Mouse (Mus musculus): ENCODE measurements around the gene Itpr1.

- TF ChIP-seq CTCF (IDR thresholded peaks at IDR 0.05; ENCODE audit: low read depth, low read length) (no peak), GATA1 (IDR thresholded peaks at IDR 0.05; ENCODE audit: borderline replicate concordance, low read length) (no peak)
Observed at GRCm38 (mm10) chr6:108238011-108238410, 25.1 kb downstream of the Itpr1 start.
